Mouse (Mus musculus) kidney, adult 2 months (tissue): Measurements from ENCODE around the gene Pmel.

Experiments
- CTCF ChIP-seq: fragments of 200-500 bp; conservative IDR thresholded peaks from 2 replicates; pipeline ENCODE4 v1.5.1; 2011; ENCODE audit warnings: low read depth, mild to moderate bottlenecking, control low read depth, low read length, moderate library complexity, mixed read lengths; ENCODE audit not compliant: insufficient read depth, insufficient read length
- POLR2A ChIP-seq: fragments of 200-500 bp; IDR thresholded peaks from one replicate; pipeline ENCODE4 v1.6.1; 2011; ENCODE audit warnings: low read depth, low read length, control low read depth

DNA sequence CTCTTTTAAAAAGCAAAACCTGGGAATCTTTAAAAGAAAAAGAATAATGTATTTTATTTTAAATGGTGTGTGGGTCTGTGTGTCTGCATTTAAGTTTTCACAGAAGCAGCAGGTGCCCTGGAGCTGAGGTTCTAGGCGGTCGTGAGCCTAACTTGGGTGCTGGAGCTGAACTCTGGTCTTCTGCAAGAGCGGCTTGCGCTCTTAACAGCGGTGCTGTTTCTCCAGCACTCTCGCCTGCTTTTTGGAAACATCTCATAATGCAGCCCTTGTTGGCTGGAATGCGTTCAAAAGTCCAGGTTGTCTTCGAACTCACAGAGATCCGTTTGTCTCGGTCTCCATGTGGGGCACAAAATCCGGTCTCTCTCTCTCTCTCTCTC is 1.3 kb downstream of the Pmel start:
- no peak for TF ChIP-seq CTCF
- no peak for TF ChIP-seq POLR2A
